Mouse (Mus musculus) small intestine, adult 2 months (tissue): ENCODE results near the gene Zgrf1.

ENCODE experiments used
- CTCF ChIP-seq: fragments of 200-500 bp; IDR thresholded peaks from 2 replicates; pipeline ENCODE4 v1.5.1; 2012; ENCODE audit warnings: low read depth, mild to moderate bottlenecking, control low read depth, inconsistent platforms, low read length, moderate library complexity, mixed read lengths; ENCODE audit not compliant: insufficient replicate concordance, insufficient read length; ENCODE audit errors: extremely low read depth
- POLR2A ChIP-seq: fragments of 200-500 bp; IDR thresholded peaks from 2 replicates; pipeline ENCODE4 v1.6.1; 2012; ENCODE audit warnings: low read depth, mild to moderate bottlenecking, control low read depth, inconsistent platforms, low read length, moderate library complexity

GRCm38 (mm10) chr3:127642211-127642610 is 88.9 kb downstream of the Zgrf1 start:
- no peak for TF ChIP-seq CTCF
- TF ChIP-seq POLR2A = no peak
